Mouse (Mus musculus) neural tube, embryonic 12.5 days (tissue): ENCODE measurements around the gene Filip1l. TPM values are rescaled to one million over a fixed set of nuclear protein-coding genes. Genes with fewer than 3 reads are reported as not detected.

Experiments used
- ATAC-seq: fragments of 200-750 bp; cut with Nextera tagmentation; 2 replicates; pipeline ENCODE4 v1.8.0; 2017; ENCODE audit warnings: low read depth, mild to moderate bottlenecking, moderate TSS enrichment, moderate library complexity; ENCODE audit not compliant: low FRiP score
- H3K27ac ChIP-seq: fragments of 300-500 bp; sonication (generic); 2 replicates; pipeline ENCODE4 v1.5.1; 2016
- H3K27me3 ChIP-seq: fragments of 300-500 bp; sonication (generic); replicated peaks from 2 replicates; pipeline ENCODE4 v1.6.1; 2016; ENCODE audit warnings: mild to moderate bottlenecking
- H3K36me3 ChIP-seq: fragments of 300-500 bp; sonication (generic); 2 replicates; pipeline ENCODE4 v1.6.1; 2016; ENCODE audit warnings: mild to moderate bottlenecking
- H3K4me1 ChIP-seq: fragments of 300-500 bp; sonication (generic); 2 replicates; pipeline ENCODE4 v1.6.1; 2016
- H3K4me2 ChIP-seq: fragments of 300-500 bp; sonication (generic); replicated peaks from 2 replicates; pipeline ENCODE4 v1.6.1; 2016; ENCODE audit warnings: mild to moderate bottlenecking
- H3K4me3 ChIP-seq: fragments of 300-500 bp; sonication (generic); 2 replicates; pipeline ENCODE4 v1.5.1; 2016
- H3K9ac ChIP-seq: fragments of 300-500 bp; sonication (generic); 2 replicates; pipeline ENCODE4 v1.6.1; 2016; ENCODE audit warnings: mild to moderate bottlenecking
- H3K9me3 ChIP-seq: fragments of 300-500 bp; sonication (generic); 2 replicates; pipeline ENCODE4 v1.6.1; 2016; ENCODE audit warnings: mild to moderate bottlenecking
- WGBS: fragments of 180-500 bp; shearing (Covaris S2); methylation state at CpG from one replicate; pipeline ENCODE4 v1.1.7; 2016; 5-methylcytosine and 5-hydroxymethylcytosine counted together
- polyA plus RNA-seq: library from polyadenylated mRNA; unstranded; fragments of >200 nt; fragmentation: Nextera tagmentation; extraction: Ambion mirVana; gene quantifications from 2 replicates; pipeline ENCODE4 v1.2.1, GENCODE M21; 2016

The Filip1l gene
- polyA plus RNA-seq, 1 experiment from 2014 or later = 8.5 TPM

- 81% methylated on average over 7 of the region's 7 CpGs for WGBS
- no peak overlapping the region for H3K4me3 ChIP-seq
Measured at GRCm38 (mm10) chr16:57453009-57453408, 100.1 kb downstream of the Filip1l start.

GRCm38 (mm10) chr16:57454106-57454763 lies 101.3 kb downstream of the Filip1l start:
- no peak overlapping the region for H3K9ac ChIP-seq
- no peak for ATAC-seq

More at GRCm38 (mm10) chr16:57453009-57453408, 100.1 kb downstream of the Filip1l start:
- no peaks in the 10 kb centered on the region for H3K4me1 ChIP-seq
- 0 out of 2 replicates have a peak, but pooled peaks cover 5% of the 10 kb centered on the region for H3K9me3 ChIP-seq
- H3K9ac ChIP-seq = no peak overlapping the region
- H3K36me3 ChIP-seq = no peaks in the 10 kb centered on the region
- no peak overlapping the region for H3K27ac ChIP-seq
- ATAC-seq = peak; percentile 21; the same call in 1 of the 2 replicates
- H3K27me3 ChIP-seq = no peaks in the 10 kb centered on the region
- no peak overlapping the region for H3K4me2 ChIP-seq

GRCm38 (mm10) chr16:57455573-57455972 lies 102.7 kb downstream of the Filip1l start:
- Histone ChIP-seq H3K9me3 (no peaks in the 10 kb centered on the region), H3K36me3 (no peaks in the 10 kb centered on the region), H3K4me1 (no peaks in the 10 kb centered on the region), H3K9ac (no peak overlapping the region), H3K27ac (no peak overlapping the region), H3K4me3 (no peak overlapping the region), H3K4me2 (no peak overlapping the region), H3K27me3 (no peaks in the 10 kb centered on the region)
- no peak for ATAC-seq
- WGBS = 69% methylated on average over 3 of the region's 3 CpGs

More at GRCm38 (mm10) chr16:57454106-57454763, 101.3 kb downstream of the Filip1l start:
- WGBS = 90% methylated on average over 8 of the region's 8 CpGs
- Histone ChIP-seq H3K27me3 (no peaks in the 10 kb centered on the region), H3K27ac (no peak overlapping the region), H3K9me3 (no peaks in the 10 kb centered on the region), H3K4me1 (no peaks in the 10 kb centered on the region), H3K36me3 (no peaks in the 10 kb centered on the region), H3K4me2 (no peak overlapping the region), H3K4me3 (no peak overlapping the region)

GRCm38 (mm10) chr16:57456003-57456402 lies 103.1 kb downstream of the Filip1l start:
- Histone ChIP-seq H3K27ac (no peak overlapping the region), H3K4me1 (no peaks in the 10 kb centered on the region), H3K4me3 (no peak overlapping the region), H3K4me2 (no peak overlapping the region), H3K9me3 (no peaks in the 10 kb centered on the region), H3K27me3 (no peaks in the 10 kb centered on the region), H3K9ac (no peak overlapping the region), H3K36me3 (no peaks in the 10 kb centered on the region)
- 54% methylated on average over 2 of the region's 2 CpGs for WGBS
- no peak for ATAC-seq

- no peaks in the 10 kb centered on the region for H3K4me1 ChIP-seq
- no peaks in the 10 kb centered on the region for H3K27me3 ChIP-seq
- ATAC-seq = no peak
- H3K9ac ChIP-seq = no peak overlapping the region
- no peaks in the 10 kb centered on the region for H3K9me3 ChIP-seq
- no peak overlapping the region for H3K4me3 ChIP-seq
- no peak overlapping the region for H3K27ac ChIP-seq
- no peak overlapping the region for H3K4me2 ChIP-seq
- WGBS = 89% methylated on average over 9 of the region's 9 CpGs
- no peaks in the 10 kb centered on the region for H3K36me3 ChIP-seq
Measured at GRCm38 (mm10) chr16:57465386-57465913, 112.6 kb downstream of the Filip1l start.

GRCm38 (mm10) chr16:57469301-57469700 lies 116.4 kb downstream of the Filip1l start:
- no peak overlapping the region for H3K9ac ChIP-seq
- no peaks in the 10 kb centered on the region for H3K36me3 ChIP-seq
- H3K9me3 ChIP-seq = no peaks in the 10 kb centered on the region
- peaks cover 6% of the 10 kb centered on the region; the same call in 1 of the 2 replicates for H3K4me1 ChIP-seq
- H3K27ac ChIP-seq = no peak overlapping the region
- ATAC-seq = no peak
- H3K27me3 ChIP-seq = no peaks in the 10 kb centered on the region
- no peak overlapping the region for H3K4me2 ChIP-seq
- no peak overlapping the region for H3K4me3 ChIP-seq
- 81% methylated on average over 4 of the region's 4 CpGs for WGBS

- no peak overlapping the region for H3K4me3 ChIP-seq
- no peaks in the 10 kb centered on the region for H3K9me3 ChIP-seq
- no peak overlapping the region for H3K4me2 ChIP-seq
- WGBS = 93% methylated on average over 2 of the region's 2 CpGs
- H3K27ac ChIP-seq = no peak overlapping the region
- H3K36me3 ChIP-seq = no peaks in the 10 kb centered on the region
- no peak overlapping the region for H3K9ac ChIP-seq
- H3K4me1 ChIP-seq = peaks cover 6% of the 10 kb centered on the region; the same call in 1 of the 2 replicates
- no peaks in the 10 kb centered on the region for H3K27me3 ChIP-seq
- ATAC-seq = no peak
Measured at GRCm38 (mm10) chr16:57469869-57470268, 117.0 kb downstream of the Filip1l start.

GRCm38 (mm10) chr16:57470286-57470830 lies 117.5 kb downstream of the Filip1l start:
- Histone ChIP-seq H3K4me2 (no peak overlapping the region), H3K4me1 (peaks cover 6% of the 10 kb centered on the region; the same call in 1 of the 2 replicates), H3K27me3 (no peaks in the 10 kb centered on the region), H3K9ac (no peak overlapping the region), H3K36me3 (no peaks in the 10 kb centered on the region), H3K27ac (no peak overlapping the region), H3K9me3 (no peaks in the 10 kb centered on the region), H3K4me3 (no peak overlapping the region)
- no peak for ATAC-seq
- WGBS = 91% methylated on average over 12 of the region's 12 CpGs

GRCm38 (mm10) chr16:57471071-57471470 lies 118.2 kb downstream of the Filip1l start:
- Histone ChIP-seq H3K4me1 (peaks cover 6% of the 10 kb centered on the region; the same call in 1 of the 2 replicates), H3K27ac (no peak overlapping the region), H3K9me3 (no peaks in the 10 kb centered on the region), H3K4me2 (no peak overlapping the region), H3K9ac (no peak overlapping the region), H3K4me3 (no peak overlapping the region), H3K36me3 (no peaks in the 10 kb centered on the region), H3K27me3 (no peaks in the 10 kb centered on the region)
- no peak for ATAC-seq

GRCm38 (mm10) chr16:57473415-57474085 lies 120.7 kb downstream of the Filip1l start:
- H3K4me3 ChIP-seq = no peak overlapping the region
- H3K27me3 ChIP-seq = no peaks in the 10 kb centered on the region
- ATAC-seq = no peak
- no peak overlapping the region for H3K27ac ChIP-seq
- peaks cover 6% of the 10 kb centered on the region; the same call in 1 of the 2 replicates for H3K4me1 ChIP-seq
- 28% methylated on average over 10 of the region's 10 CpGs for WGBS
- H3K36me3 ChIP-seq = no peaks in the 10 kb centered on the region
- H3K9ac ChIP-seq = no peak overlapping the region
- H3K4me2 ChIP-seq = 0 out of 2 replicates have a peak overlapping the region, but pooled peaks have one; percentile 3
- H3K9me3 ChIP-seq = no peaks in the 10 kb centered on the region; the same call in 1 of the 2 replicates

- H3K4me2 ChIP-seq = no peak overlapping the region
- H3K9ac ChIP-seq = no peak overlapping the region
- H3K9me3 ChIP-seq = no peaks in the 10 kb centered on the region; the same call in 1 of the 2 replicates
- WGBS = 98% methylated on average over 2 of the region's 2 CpGs
- H3K4me3 ChIP-seq = no peak overlapping the region
- H3K4me1 ChIP-seq = peaks cover 6% of the 10 kb centered on the region; the same call in 1 of the 2 replicates
- H3K27ac ChIP-seq = no peak overlapping the region
- no peak for ATAC-seq
- no peaks in the 10 kb centered on the region for H3K36me3 ChIP-seq
- no peaks in the 10 kb centered on the region for H3K27me3 ChIP-seq
Measured at GRCm38 (mm10) chr16:57478451-57478850, 125.6 kb downstream of the Filip1l start.

- Histone ChIP-seq H3K36me3 (no peaks in the 10 kb centered on the region), H3K9ac (no peak overlapping the region), H3K27ac (no peak overlapping the region), H3K4me2 (no peak overlapping the region), H3K4me3 (no peak overlapping the region), H3K9me3 (no peaks in the 10 kb centered on the region; the same call in 1 of the 2 replicates), H3K4me1 (0 out of 2 replicates have a peak, but pooled peaks cover 3% of the 10 kb centered on the region), H3K27me3 (no peaks in the 10 kb centered on the region)
- ATAC-seq = peak; percentile 50
- WGBS = 77% methylated on average over 5 of the region's 5 CpGs
Measured at GRCm38 (mm10) chr16:57479776-57480175, 126.9 kb downstream of the Filip1l start.
